Mouse (Mus musculus): ENCODE measurements around the gene Shox2. TPM values are rescaled to one million over a fixed set of nuclear protein-coding genes. Genes with fewer than 3 reads are reported as not detected.

Gene Shox2
- total and polyA plus RNA-seq, 3 experiments, result 2.7 to 4.2 (median 3.6) TPM

- Histone ChIP-seq H3K9me3 (replicated peaks) (peaks cover 11% of the 10 kb centered on the region), H3K4me1 (ENCODE audit: insufficient read depth, low read depth, low read length) (peaks cover 11% of the 10 kb centered on the region), H3K36me3 (replicated peaks) (no peaks in the 10 kb centered on the region), H3K4me3 (ENCODE audit: low read depth, low read length) (no peak overlapping the region), H3K27me3 (ENCODE audit: insufficient read depth, low read length) (peaks cover 55% of the 10 kb centered on the region)
- no peak for DNase-seq (ENCODE audit: low spot score)
- TF ChIP-seq TAL1 (conservative IDR thresholded peaks at IDR 0.05; ENCODE audit: low read depth, low read length), result no peak
- TF ChIP-seq GATA2 (IDR thresholded peaks at IDR 0.05; ENCODE audit: borderline replicate concordance, low read depth, low read length), result no peak
- no peak for TF ChIP-seq CTCF (IDR thresholded peaks at IDR 0.05; ENCODE audit: low read depth, low read length)
- TF ChIP-seq POLR2AphosphoS5 (IDR thresholded peaks at IDR 0.05; ENCODE audit: insufficient replicate concordance, low read depth, low read length), result no peak
- TF ChIP-seq GATA1 (IDR thresholded peaks at IDR 0.05; ENCODE audit: borderline replicate concordance, low read length), result no peak
- no peak for ATAC-seq (ENCODE audit: extremely low read depth, insufficient number of reproducible peaks, low FRiP score, poor library complexity, severe bottlenecking)
Observed at GRCm38 (mm10) chr3:66976889-66977615, 4.5 kb downstream of the Shox2 start.

GRCm38 (mm10) chr3:66974501-66974900, 7.1 kb downstream of the Shox2 start:
- no peak for ATAC-seq (ENCODE audit: extremely low read depth, insufficient number of reproducible peaks, low FRiP score, poor library complexity, severe bottlenecking)
- TF ChIP-seq GATA1 (IDR thresholded peaks at IDR 0.05; ENCODE audit: borderline replicate concordance, low read length) (no peak), CTCF (IDR thresholded peaks at IDR 0.05; ENCODE audit: low read depth, low read length) (no peak), GATA2 (IDR thresholded peaks at IDR 0.05; ENCODE audit: borderline replicate concordance, low read depth, low read length) (no peak)
- Histone ChIP-seq H3K4me3 (ENCODE audit: low read depth, low read length) (no peak overlapping the region), H3K9me3 (replicated peaks) (peaks cover 11% of the 10 kb centered on the region), H3K4me1 (ENCODE audit: insufficient read depth, low read depth, low read length) (no peaks in the 10 kb centered on the region; the same call in none of the 2 replicates), H3K36me3 (replicated peaks) (no peaks in the 10 kb centered on the region), H3K27me3 (ENCODE audit: insufficient read depth, low read length) (peaks cover 47% of the 10 kb centered on the region)
- no peak for DNase-seq (ENCODE audit: low spot score)

GRCm38 (mm10) chr3:66973391-66973943, 8.1 kb downstream of the Shox2 start:
- Histone ChIP-seq H3K27me3 (ENCODE audit: insufficient read depth, low read length) (peaks cover 37% of the 10 kb centered on the region), H3K36me3 (replicated peaks) (no peaks in the 10 kb centered on the region), H3K9me3 (replicated peaks) (peaks cover 5% of the 10 kb centered on the region), H3K4me3 (ENCODE audit: low read depth, low read length) (no peak overlapping the region), H3K4me1 (ENCODE audit: insufficient read depth, low read depth, low read length) (no peaks in the 10 kb centered on the region; the same call in 1 of the 2 replicates)
- TF ChIP-seq CTCF (IDR thresholded peaks at IDR 0.05; ENCODE audit: low read depth, low read length) (no peak), TAL1 (conservative IDR thresholded peaks at IDR 0.05; ENCODE audit: low read depth, low read length) (no peak), GATA1 (IDR thresholded peaks at IDR 0.05; ENCODE audit: borderline replicate concordance, low read length) (no peak), POLR2AphosphoS5 (IDR thresholded peaks at IDR 0.05; ENCODE audit: insufficient replicate concordance, low read depth, low read length) (no peak), GATA2 (IDR thresholded peaks at IDR 0.05; ENCODE audit: borderline replicate concordance, low read depth, low read length) (no peak)
- DNase-seq (ENCODE audit: low spot score) (no peak), ATAC-seq (ENCODE audit: extremely low read depth, insufficient number of reproducible peaks, low FRiP score, poor library complexity, severe bottlenecking) (no peak)

- H3K27me3 ChIP-seq (ENCODE audit: insufficient read depth, low read length), result peaks cover 30% of the 10 kb centered on the region
Observed at GRCm38 (mm10) chr3:66972191-66972950, 9.2 kb downstream of the Shox2 start.

GRCm38 (mm10) chr3:66970661-66971331, 10.8 kb downstream of the Shox2 start:
- Histone ChIP-seq H3K9me3 (replicated peaks) (peaks cover 5% of the 10 kb centered on the region), H3K4me1 (ENCODE audit: insufficient read depth, low read depth, low read length) (no peaks in the 10 kb centered on the region), H3K27me3 (ENCODE audit: insufficient read depth, low read length) (peaks cover 24% of the 10 kb centered on the region), H3K4me3 (ENCODE audit: low read depth, low read length) (no peak overlapping the region), H3K36me3 (replicated peaks) (no peaks in the 10 kb centered on the region)
- no peak for DNase-seq (ENCODE audit: low spot score)
- ATAC-seq (ENCODE audit: extremely low read depth, insufficient number of reproducible peaks, low FRiP score, poor library complexity, severe bottlenecking), result no peak
- TF ChIP-seq GATA1 (IDR thresholded peaks at IDR 0.05; ENCODE audit: borderline replicate concordance, low read length), result no peak
- no peak for TF ChIP-seq TAL1 (conservative IDR thresholded peaks at IDR 0.05; ENCODE audit: low read depth, low read length)
- no peak for TF ChIP-seq GATA2 (IDR thresholded peaks at IDR 0.05; ENCODE audit: borderline replicate concordance, low read depth, low read length)
- no peak for TF ChIP-seq CTCF (IDR thresholded peaks at IDR 0.05; ENCODE audit: low read depth, low read length)
- TF ChIP-seq POLR2AphosphoS5 (IDR thresholded peaks at IDR 0.05; ENCODE audit: insufficient replicate concordance, low read depth, low read length), result no peak

More at GRCm38 (mm10) chr3:66972191-66972950, 9.2 kb downstream of the Shox2 start:
- no peaks in the 10 kb centered on the region for H3K4me1 ChIP-seq (ENCODE audit: insufficient read depth, low read depth, low read length)
- DNase-seq (ENCODE audit: low spot score), result no peak
- H3K9me3 ChIP-seq (replicated peaks), result peaks cover 5% of the 10 kb centered on the region
- ATAC-seq (ENCODE audit: extremely low read depth, insufficient number of reproducible peaks, low FRiP score, poor library complexity, severe bottlenecking), result no peak
- TF ChIP-seq GATA2 (IDR thresholded peaks at IDR 0.05; ENCODE audit: borderline replicate concordance, low read depth, low read length), result no peak
- no peak for TF ChIP-seq POLR2AphosphoS5 (IDR thresholded peaks at IDR 0.05; ENCODE audit: insufficient replicate concordance, low read depth, low read length)
- no peak for TF ChIP-seq TAL1 (conservative IDR thresholded peaks at IDR 0.05; ENCODE audit: low read depth, low read length)
- no peak for TF ChIP-seq CTCF (IDR thresholded peaks at IDR 0.05; ENCODE audit: low read depth, low read length)
- no peak for TF ChIP-seq GATA1 (IDR thresholded peaks at IDR 0.05; ENCODE audit: borderline replicate concordance, low read length)
- no peak overlapping the region for H3K4me3 ChIP-seq (ENCODE audit: low read depth, low read length)
- no peaks in the 10 kb centered on the region for H3K36me3 ChIP-seq (replicated peaks)
